Mouse (Mus musculus): ENCODE results near the gene Sdsl.

The Sdsl gene

DNA sequence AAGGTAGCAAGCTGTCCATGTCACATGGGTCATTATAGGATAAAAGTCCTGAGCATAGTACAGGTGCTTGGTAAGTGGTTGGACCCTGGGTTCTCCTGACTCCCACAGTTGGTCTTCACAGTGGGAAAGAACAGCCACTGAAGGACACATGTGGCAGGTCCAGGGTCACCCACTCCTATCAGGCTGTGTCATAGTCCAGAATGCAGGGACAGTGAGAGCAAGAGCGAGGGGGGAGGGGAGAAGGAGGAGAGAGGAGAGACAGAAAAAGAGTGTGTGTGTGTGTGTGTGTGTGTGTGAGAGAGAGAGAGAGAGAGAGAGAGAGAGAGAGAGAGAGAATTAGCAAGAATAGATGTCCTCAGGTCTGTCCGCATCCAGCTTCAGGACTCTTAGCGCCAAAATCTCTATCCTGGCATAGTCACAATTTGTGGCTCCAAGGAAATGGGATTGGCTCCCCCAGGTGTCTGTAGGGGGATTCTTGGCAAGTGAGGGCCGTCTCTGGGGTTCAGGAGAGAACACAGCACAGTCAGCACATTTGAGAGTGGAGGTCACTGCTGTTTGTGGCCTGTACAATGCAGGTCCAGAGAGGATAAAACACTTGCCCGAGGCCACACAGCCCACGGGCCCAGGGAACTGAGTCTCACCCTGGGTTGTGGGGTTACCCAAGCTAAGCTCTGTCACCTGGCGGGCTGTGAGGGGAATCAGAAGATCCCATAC, 15.6 kb downstream of the Sdsl start:
- in situ Hi-C loops (cut with MboI, MseI), result no loop called here

DNA sequence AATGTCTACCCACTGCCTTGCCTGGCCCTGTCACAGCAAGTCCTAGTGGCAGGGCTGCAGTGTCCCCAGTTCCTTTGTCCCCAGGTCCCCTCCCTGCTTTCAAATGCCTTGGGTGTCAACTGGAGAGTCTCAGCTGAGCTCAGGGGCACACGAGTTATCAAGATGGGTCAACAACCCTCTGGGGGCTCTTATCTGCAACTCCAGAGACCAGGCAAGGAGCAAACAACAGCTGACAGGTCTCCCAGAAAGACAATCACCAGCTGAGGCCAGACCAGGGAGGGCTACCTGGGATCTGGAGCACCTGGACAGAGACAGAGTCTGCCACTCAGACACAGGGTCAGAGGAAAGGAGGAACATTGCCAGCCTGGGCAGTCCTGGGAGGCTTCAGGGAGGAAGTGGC, 16.4 kb downstream of the Sdsl start:
- in situ Hi-C loops (cut with MboI, MseI), result no loop called here

DNA sequence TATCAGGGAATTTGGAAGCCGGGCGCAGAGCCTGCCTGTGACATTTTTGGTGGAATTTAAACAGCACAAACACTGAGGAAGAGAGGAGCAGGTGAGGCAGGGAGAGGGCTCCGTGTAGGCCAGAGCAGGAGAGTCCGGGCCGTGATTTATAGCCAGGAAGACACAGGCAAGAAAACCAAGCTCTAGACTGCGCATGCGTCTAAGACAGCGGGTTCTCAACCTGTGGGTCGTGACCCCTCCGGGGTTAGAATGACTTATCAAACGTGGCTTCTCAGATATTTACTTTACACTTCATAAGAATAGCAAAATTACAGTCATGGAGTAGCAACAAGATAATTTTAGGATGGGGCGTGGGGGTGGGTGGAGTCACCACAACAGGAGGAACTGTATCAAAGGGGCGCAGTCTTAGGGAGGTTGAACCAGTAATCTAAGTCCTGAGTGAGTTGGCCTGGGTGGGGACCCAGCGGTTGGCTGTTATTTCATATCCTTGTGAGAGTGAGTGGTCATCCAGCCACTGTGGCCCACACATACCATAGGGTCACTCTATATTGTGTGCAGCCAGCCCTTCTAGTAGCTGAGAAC, 17.8 kb downstream of the Sdsl start:
- in situ Hi-C loops (cut with MboI, MseI), result no loop called here

DNA sequence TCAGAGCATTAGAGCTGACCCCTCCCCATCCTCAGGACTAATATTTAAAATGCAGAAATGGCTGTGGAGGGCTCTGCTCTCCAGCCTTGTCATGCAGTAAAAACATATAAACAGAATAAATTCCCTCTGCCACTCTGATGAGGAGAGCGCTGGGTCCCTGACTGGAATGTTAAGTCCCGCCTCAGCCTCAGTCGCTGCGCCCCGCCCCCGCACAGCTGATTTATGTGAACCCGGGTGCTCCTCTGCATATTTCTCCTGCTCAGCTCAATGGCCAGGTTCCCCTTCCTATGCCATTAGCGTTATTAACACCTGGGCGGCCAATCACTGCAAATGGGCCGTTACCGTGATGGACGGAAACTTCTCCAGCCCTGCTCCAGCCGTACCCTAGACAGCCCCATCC, 25.3 kb downstream of the Sdsl start:
- in situ Hi-C loops (cut with MboI, MseI), result no loop called here

DNA sequence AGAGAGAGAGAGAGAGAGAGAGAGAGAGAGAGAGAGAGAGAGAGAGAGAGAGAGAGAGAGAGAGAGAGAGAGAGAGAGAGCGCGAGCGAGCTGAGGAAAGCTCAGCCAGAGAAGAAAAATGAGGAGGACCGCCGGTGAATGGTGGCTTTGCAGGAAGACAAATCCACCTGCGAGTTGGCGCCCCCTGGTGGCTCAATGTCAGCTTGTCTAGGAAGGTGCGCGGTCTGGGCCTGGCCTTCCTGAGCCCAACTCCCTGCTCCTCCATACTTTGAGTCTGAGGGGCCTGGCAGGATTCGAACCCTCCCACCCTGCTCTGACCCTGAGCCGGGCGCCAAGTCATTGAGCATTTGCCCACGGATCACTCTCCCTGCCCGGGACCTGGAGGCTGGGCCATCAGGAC, 31.9 kb downstream of the Sdsl start:
- in situ Hi-C loops (cut with MboI, MseI), result no loop called here

DNA sequence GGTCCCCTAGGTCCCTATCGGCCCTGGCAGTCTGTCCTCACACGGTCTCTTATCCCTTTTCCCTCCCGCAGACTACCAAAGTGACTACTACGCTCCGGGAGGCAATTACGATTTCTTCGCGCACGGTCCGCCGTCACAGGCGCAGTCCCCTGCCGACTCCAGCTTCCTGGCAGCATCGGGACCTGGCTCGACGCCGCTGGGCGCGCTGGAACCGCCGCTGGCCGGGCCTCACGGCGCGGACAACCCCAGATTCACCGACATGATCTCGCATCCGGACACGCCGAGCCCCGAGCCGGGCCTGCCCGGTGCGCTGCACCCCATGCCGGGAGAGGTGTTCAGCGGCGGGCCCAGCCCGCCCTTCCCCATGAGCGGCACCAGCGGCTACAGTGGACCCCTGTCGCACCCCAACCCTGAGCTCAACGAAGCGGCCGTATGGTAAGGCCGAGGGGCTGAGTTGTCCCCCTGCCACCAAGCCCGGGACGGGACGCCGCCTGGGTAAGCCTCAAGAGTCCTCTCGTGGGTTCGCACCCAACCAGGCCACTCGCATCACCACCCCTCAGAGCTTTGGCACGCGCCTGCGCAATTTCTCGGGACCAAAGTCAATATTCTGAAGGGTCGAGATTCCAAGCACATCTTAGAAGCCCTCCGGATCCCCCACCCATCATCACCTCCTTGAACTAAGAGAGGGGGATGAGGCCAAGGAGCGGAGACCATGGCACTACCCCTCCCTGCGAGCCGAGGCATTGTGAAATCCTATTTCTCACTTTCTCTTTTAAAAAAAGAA, 32.5 kb downstream of the Sdsl start:
- in situ Hi-C loops (cut with MboI, MseI), result no loop called here

DNA sequence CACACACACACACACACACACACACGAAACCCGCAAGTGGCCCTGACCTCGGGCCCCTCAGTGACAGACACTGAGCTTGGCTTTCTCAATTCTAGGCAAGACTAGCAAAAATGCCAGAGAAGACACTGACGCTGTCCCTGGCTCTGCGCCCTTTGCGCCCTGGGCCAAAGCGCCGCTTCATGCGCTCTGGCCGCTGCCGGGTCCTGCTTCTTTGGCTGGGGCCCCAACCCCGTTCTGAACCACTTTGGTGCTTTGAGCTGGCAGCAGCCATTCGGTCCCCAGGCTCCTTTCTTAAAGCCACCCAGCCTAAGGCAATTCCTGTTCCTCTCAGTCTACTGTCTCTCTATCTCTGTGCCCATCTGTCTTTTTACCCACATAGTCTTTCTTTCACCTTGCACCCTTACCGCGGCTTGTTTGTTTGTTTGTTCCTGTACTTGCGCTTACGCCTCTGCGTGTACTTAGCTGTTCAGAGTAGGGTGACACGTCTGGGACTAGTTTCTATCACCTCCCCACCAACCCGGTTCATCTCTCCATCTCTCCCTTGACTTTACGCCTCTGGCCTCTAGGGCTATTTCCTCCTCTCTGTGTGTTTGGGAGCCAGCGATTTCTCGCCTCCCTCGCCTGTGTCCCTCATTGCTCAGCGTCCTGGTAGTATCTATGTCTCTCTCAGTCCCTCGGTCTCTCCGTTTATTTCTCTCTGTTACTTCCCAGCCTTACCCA, 33.5 kb downstream of the Sdsl start:
- in situ Hi-C loops (cut with MboI, MseI), result no loop called here

DNA sequence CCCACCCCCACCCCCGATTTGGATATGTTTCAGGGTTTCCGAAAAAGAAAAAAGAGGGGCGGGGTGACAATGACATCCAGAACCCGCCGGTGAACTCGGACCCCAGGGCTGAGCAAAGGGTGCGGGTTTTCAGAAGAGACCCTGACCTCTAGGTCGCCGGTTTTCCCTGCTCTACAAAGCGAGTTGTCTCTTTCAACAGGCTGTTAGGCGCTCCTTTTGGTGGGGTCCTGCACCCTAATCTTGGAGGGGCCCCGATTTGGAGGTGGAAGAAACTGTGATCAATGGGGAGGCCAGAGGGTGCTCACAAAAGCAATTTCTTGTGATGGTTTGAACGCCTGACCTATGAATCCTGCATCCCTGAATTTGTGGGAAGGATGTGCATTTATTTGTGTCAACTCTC, 34.1 kb downstream of the Sdsl start:
- in situ Hi-C loops (cut with MboI, MseI), result no loop called here

DNA sequence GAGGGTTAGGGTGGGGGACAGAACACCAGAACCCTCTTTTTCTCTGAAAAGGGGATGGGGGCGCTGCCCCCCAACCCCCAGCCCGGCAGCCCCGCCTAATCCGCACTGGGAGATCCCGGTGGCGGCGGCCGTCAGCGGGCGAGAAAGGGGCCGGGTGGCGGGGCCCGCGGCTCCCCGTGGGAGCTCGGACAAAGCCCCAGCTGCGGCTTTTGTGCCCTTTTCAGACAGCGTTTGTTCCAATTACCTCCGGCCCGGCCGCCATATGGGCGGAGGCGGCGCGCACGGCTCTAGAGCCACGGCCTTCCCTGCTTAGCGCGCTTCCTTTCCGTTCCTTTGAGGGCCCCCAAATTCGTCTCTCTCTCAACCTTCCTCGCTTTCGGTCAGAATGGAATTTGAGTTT, 34.6 kb downstream of the Sdsl start:
- in situ Hi-C loops (cut with MboI, MseI), result no loop called here

DNA sequence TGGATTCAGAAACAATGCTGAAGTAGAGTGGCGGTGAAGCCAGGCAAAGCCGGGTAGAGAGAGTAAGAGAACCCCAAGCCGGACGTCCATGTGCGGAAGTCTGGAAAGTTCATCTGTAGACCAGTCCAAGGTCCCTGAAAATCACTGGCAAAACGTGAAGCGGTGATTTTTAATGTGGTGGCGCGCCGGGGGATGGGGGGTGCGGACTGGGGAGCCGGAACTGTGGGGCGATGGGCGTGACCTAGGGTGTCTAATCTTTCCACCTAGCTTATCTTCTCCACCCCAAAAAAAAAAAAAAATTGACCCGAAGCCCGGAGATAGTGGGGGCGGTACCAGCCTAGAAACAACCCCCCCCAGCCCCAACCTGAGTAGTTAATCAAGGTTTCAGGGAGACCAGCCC, 35.1 kb downstream of the Sdsl start:
- in situ Hi-C loops (cut with MboI, MseI), result no loop called here

DNA sequence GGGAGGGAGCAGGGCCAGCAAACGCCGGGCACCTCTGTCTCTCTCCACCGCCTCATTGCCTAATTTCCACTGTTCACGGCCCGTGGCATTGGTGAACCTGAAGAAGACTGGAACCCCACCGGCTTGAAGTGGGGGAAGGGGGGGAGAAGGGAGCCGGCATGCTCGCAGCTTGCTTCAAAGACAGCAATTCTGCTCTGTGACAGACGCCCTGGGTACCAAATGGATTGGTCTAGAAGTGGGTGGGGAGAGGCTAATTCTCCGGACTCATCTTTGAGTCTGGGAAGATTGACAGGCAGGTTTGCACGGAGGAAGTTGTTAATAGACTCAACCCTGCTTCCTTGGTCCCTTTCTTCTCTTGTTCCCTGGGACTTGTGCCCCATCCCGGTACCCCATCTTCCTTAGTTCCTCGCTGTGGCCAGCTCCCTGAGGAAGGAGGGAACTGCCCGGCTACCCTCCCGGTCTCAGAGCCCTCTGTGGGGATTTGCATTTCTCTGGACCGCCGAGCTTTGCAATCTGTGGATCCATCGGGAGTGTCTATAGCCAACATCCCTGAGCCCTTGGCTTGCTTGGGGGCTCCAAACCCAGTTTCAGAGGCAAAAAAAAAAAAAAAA, 35.6 kb downstream of the Sdsl start:
- in situ Hi-C loops (cut with MboI, MseI), result no loop called here

DNA sequence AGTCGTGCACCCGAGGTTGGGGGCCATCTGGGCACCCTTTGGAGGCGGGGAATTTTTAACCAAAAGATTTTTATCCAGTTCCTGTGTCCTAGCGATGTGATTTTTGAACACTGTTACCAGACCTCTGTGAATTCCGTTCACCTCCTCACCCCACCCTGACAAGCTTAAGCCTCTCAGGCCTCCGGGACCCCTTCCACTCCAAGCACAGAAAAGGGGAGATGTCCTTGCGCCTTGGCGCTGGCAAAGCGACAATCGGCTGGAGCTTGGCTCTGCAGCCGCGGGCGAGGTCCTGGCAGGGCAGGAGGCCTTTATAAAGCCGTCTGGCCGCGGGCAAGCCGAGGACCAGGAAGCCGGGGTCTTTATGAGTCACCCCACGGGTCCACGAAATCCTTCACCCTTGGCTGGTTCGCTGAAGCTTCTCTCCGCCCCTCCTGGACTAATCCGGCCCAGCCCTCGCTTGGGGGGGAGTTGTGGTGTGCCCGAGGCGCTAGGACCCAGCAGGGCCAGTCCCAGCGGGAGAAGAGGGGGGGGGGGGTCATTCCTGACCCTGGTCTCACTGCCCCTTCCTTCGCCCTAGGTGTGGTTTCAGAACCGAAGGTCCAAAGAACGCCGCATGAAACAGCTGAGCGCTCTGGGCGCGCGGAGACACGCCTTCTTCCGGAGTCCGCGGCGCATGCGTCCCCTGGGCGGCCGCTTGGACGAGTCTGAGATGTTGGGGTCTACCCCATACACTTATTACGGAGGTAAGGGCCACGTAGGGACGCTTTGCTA, 36.7 kb downstream of the Sdsl start:
- in situ Hi-C loops (cut with MboI, MseI), result no loop called here

DNA sequence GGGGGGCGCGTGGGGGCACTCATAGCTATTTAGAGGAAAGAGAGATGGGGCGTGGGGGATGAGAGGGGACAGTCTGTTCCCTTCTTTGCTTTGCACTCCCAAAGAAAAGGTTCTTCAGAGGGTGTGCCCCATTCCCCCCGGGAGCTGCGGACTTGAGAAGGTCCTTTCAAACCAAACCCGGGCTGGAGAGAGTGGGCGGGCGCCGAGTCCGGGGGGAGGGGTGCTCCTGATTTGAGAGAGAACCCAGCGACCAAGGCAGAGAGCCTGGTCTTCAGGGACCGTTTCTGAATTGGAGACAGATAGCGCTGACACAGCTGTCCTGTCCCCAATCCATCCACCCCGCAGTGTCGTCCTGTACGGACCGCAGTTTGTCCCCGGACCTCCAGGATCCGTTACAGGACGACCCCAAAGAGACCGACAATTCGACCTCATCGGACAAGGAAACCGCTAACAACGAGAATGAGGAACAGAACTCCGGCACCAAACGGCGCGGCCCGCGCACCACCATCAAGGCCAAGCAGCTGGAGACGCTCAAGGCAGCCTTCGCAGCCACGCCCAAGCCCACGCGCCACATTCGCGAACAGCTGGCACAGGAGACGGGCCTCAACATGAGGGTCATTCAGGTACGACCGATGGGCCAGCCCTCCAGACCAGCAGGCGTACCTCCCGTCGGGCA, 37.5 kb downstream of the Sdsl start:
- in situ Hi-C loops (cut with MboI, MseI), result no loop called here

DNA sequence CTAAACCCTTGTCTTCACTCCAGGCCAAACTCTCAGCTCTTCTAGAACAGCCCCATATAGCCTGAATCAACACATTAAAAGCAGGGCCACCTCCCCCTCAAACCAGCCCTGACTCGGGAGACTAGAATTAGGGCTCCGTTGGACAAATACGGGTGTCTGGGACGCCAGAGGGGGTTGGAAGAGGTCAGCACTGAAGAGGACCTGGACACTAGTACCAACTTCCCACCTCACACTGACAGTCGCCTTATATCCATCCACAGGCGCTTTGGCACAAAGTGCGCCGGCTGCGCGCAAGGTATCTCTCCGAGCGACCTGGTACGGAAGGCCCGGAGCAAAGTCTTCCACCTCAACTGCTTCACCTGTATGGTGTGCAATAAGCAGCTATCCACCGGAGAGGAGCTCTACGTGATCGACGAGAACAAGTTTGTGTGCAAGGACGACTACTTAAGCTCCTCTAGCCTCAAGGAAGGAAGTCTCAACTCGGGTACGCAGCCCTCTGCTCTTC, 38.3 kb downstream of the Sdsl start:
- in situ Hi-C loops (cut with MboI, MseI), result no loop called here

DNA sequence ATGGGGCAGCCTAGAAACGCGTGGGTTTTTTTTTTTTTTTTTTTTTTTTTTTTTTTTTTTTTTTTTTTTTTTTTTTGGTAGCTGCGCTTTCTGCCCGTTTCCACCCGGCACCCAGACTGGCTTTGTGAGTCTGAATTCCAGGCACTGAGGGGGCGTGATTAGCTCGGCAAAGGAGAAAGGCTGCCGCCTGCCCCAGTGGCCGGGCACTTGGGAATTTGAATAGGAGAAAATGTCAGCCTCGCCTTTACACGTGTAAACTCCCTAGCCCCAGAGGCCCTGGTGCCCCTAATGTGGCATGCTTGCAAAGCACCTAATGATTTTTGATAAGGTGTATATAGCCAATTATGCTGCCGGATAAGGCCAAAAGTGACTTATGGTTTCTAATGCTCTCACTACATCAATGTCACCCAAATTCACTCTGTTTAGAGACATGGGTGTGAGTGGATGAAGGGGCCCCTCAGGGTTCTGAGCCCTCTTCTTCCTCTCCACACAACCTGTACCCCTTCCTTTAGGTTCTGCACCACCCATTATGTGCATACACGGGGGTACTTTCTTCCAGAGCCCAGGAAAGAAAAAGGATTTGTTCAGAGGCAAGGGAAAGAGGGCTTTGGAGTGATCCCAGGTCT, 39.4 kb downstream of the Sdsl start:
- in situ Hi-C loops (cut with MboI, MseI), result no loop called here

DNA sequence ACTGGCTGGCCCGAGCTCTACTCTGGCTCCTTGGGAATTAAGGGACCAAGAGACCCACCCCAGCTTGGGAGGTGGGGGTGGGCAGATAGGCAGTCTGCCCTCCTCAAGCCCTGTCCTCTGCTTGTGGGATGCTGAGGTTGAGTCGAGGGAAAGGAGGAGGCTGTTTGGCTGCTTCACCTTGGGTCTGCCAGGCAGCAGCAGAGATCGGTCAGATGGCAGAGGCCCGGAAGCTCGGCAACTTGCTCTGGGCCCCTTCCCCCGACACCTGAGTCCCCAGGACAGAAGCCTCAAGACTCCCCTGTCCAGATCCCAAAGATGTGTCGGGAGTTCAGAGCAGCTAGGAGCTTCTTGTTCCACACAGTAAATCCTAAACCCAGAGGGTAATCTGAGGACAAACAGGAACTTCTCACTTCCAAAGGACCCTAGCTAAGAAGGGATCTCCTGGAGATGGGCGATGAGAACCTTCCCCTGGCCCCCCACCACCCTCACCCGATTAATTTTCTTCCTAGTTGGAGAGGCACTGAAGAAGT, 40.1 kb downstream of the Sdsl start:
- in situ Hi-C loops (cut with MboI, MseI), result no loop called here

DNA sequence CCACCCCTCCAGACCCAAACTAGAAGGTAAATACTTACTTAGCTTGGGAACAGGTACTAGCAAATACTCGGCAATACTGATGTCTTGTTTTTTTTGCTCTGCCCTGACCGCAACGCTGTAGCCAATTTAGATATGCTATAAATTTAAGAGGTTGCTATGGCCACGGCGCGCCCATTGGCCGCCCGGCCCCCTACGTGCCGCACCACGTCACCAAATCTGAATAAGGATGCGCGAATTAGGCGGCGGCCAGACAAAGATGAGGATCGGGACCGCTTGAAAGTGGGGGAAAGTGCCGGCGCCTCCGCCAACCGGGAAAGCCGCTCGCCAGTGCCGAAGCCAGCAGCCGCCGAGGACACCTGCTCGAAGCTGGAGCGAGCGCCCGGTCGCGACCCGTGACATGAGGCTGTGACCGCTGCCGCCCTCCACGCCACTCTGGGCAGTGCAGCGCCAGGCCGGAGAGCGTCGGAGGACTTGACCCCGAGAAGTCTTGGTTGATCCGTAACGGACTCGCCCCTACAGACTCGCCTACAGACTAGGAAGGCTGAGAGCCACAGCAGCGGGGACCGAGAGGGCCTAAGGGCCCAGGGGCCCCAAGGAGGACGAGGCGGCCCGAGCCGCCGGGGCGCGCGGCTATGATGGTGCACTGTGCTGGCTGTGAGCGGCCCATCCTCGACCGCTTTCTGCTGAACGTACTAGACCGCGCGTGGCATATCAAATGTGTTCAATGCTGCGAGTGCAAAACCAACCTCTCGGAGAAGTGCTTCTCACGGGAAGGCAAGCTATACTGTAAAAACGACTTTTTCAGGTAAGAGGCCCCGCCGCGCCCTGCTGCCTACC, 40.7 kb downstream of the Sdsl start, which contains the start of gene Lhx5:
Gene Lhx5, plus strand, starts transcription at position 51 of the 837 bp plus-strand sequence.
- in situ Hi-C loops (cut with MboI, MseI), result no loop called here

DNA sequence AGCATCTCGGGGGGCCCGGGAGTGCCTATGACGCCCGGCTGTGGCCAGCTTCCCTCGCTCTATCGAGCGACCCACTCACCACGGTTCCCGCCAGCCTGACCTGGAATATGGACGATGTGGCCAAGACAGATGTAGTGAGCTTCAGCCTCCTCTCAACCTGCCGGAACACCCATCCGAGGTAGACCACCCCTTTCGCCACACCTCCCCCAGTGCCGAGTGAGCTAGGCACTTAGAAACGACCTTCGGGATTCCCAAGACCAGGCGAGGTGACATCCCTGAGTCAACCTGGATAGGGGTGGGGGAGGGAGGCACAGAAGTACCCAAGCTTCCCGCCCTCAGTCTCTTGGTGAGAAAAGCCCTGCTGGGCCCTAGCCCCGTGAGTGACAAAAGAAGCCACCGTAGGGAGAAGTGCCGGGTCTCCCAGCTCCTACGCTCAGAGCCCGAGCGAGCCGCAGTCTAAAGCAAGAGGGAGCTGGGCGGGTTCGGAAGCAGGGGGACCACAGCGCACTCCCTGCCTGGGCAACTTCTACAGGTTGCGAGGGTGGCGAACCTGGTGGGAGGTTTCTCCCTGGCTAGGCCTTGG, 41.5 kb downstream of the Sdsl start:
- in situ Hi-C loops (cut with MboI, MseI), result no loop called here
